Mouse (Mus musculus) regulatory T cell (primary cell): ENCODE data around the gene Zfp422.

Experiments used
- in situ Hi-C: fragments of 300-600 bp; cut with MboI, MseI; formaldehyde crosslinking; loops from one replicate; pipeline ENCODE4 v1.15.1; 2025; ENCODE audit warnings: high pct_unique_total_duplicates

Zfp422 gene

GRCm38 (mm10) chr6:116628539-116629171 is at the start of gene Zfp422:
Gene Zfp422 (minus strand): TSS chr6:116628999.
- in situ Hi-C loops: loop anchor here (25.0 kb wide), 1 partner anchor 1209 kb away; the partner anchor contains the start of gene Zfp637

GRCm38 (mm10) chr6:116677321-116677720 is 48.5 kb upstream of the Zfp422 start:
- in situ Hi-C loops: no loop called here

- in situ Hi-C loops: no loop called here
Measured at GRCm38 (mm10) chr6:116676355-116676913, 47.6 kb upstream of the Zfp422 start.

GRCm38 (mm10) chr6:116674283-116674886 is 45.6 kb upstream of the Zfp422 start:
- in situ Hi-C loops: no loop called here

GRCm38 (mm10) chr6:116673471-116674282 is 44.9 kb upstream of the Zfp422 start, which contains the start of gene Rassf4:
Gene Rassf4 (minus strand): TSS chr6:116673952.
- in situ Hi-C loops: no loop called here

- in situ Hi-C loops: no loop called here
Measured at GRCm38 (mm10) chr6:116672349-116672748, 43.5 kb upstream of the Zfp422 start.

- in situ Hi-C loops: no loop called here
Measured at GRCm38 (mm10) chr6:116671768-116672167, 43.0 kb upstream of the Zfp422 start.

- in situ Hi-C loops: no loop called here
Measured at GRCm38 (mm10) chr6:116671031-116671430, 42.2 kb upstream of the Zfp422 start.

- in situ Hi-C loops: no loop called here
Measured at GRCm38 (mm10) chr6:116670144-116670543, 41.3 kb upstream of the Zfp422 start.

GRCm38 (mm10) chr6:116668682-116669470 is 40.1 kb upstream of the Zfp422 start:
- in situ Hi-C loops: no loop called here

GRCm38 (mm10) chr6:116667382-116667781 is 38.6 kb upstream of the Zfp422 start:
- in situ Hi-C loops: no loop called here

GRCm38 (mm10) chr6:116666892-116667291 is 38.1 kb upstream of the Zfp422 start:
- in situ Hi-C loops: no loop called here

- in situ Hi-C loops: no loop called here
Measured at GRCm38 (mm10) chr6:116666085-116666750, 37.4 kb upstream of the Zfp422 start.

- in situ Hi-C loops: no loop called here
Measured at GRCm38 (mm10) chr6:116664830-116665229, 36.0 kb upstream of the Zfp422 start.

GRCm38 (mm10) chr6:116664031-116664430 is 35.2 kb upstream of the Zfp422 start:
- in situ Hi-C loops: no loop called here

GRCm38 (mm10) chr6:116663364-116663763 is 34.6 kb upstream of the Zfp422 start:
- in situ Hi-C loops: no loop called here

- in situ Hi-C loops: no loop called here
Measured at GRCm38 (mm10) chr6:116653684-116654454, 25.1 kb upstream of the Zfp422 start.

GRCm38 (mm10) chr6:116653191-116653590 is 24.4 kb upstream of the Zfp422 start:
- in situ Hi-C loops: no loop called here

- in situ Hi-C loops: no loop called here
Measured at GRCm38 (mm10) chr6:116651437-116652118, 22.8 kb upstream of the Zfp422 start.
